Mouse (Mus musculus) urinary bladder, adult 18-20 months (tissue): ENCODE data around the gene Tpk1.
"Not testable (repeated sequence)": the region's sequence is repeated elsewhere in the genome, so short reads cannot be mapped to it uniquely, and the experiment has no call there.

Experiments used
- DNase-seq, 2 experiments: peaks; one replicate each; pipeline ENCODE4 v3.0.0; 2022; ENCODE audit warnings: low spot score in 2 of 2, mixed read lengths in 2 of 2

Tpk1 gene

GRCm38 (mm10) chr6:43522046-43522445 lies 144.0 kb downstream of the Tpk1 start:
- no peak for DNase-seq

GRCm38 (mm10) chr6:43520218-43520617 lies 145.9 kb downstream of the Tpk1 start:
- DNase-seq = no peak

GRCm38 (mm10) chr6:43518378-43518777 lies 147.7 kb downstream of the Tpk1 start:
- no peak for DNase-seq

GRCm38 (mm10) chr6:43517316-43517655 lies 148.8 kb downstream of the Tpk1 start:
- DNase-seq = no peak

GRCm38 (mm10) chr6:43516593-43517315 lies 149.3 kb downstream of the Tpk1 start:
- DNase-seq = no peak

GRCm38 (mm10) chr6:43506686-43507385 lies 159.2 kb downstream of the Tpk1 start:
- DNase-seq = not testable (repeated sequence)

- no peak for DNase-seq
These were observed 161.4 kb downstream of the Tpk1 start for GRCm38 (mm10) chr6:43504609-43505230.

- no peak for DNase-seq
These were observed 173.7 kb downstream of the Tpk1 start for GRCm38 (mm10) chr6:43492367-43492766.

GRCm38 (mm10) chr6:43486691-43487090 lies 179.4 kb downstream of the Tpk1 start:
- no peak for DNase-seq

- DNase-seq = no peak
These were observed 185.4 kb downstream of the Tpk1 start for GRCm38 (mm10) chr6:43480687-43481086.

- DNase-seq = no peak
These were observed 187.3 kb downstream of the Tpk1 start for GRCm38 (mm10) chr6:43478810-43479209.

- no peak for DNase-seq
These were observed 189.7 kb downstream of the Tpk1 start for GRCm38 (mm10) chr6:43476406-43476805.

GRCm38 (mm10) chr6:43475921-43476320 lies 190.2 kb downstream of the Tpk1 start:
- DNase-seq = no peak

- DNase-seq = no peak
These were observed 194.5 kb downstream of the Tpk1 start for GRCm38 (mm10) chr6:43471556-43471955.

- no peak for DNase-seq
These were observed 197.1 kb downstream of the Tpk1 start for GRCm38 (mm10) chr6:43468821-43469594.

- no peak for DNase-seq
These were observed 203.2 kb downstream of the Tpk1 start for GRCm38 (mm10) chr6:43462849-43463369.

- no peak for DNase-seq
These were observed 203.8 kb downstream of the Tpk1 start for GRCm38 (mm10) chr6:43462189-43462848.

GRCm38 (mm10) chr6:43459082-43459481 lies 207.0 kb downstream of the Tpk1 start:
- no peak for DNase-seq

GRCm38 (mm10) chr6:43457989-43458388 lies 208.1 kb downstream of the Tpk1 start:
- no peak for DNase-seq

GRCm38 (mm10) chr6:43449498-43449897 lies 216.6 kb downstream of the Tpk1 start:
- no peak for DNase-seq

- DNase-seq = no peak
These were observed 220.2 kb downstream of the Tpk1 start for GRCm38 (mm10) chr6:43445856-43446255.
